Mouse (Mus musculus) spleen, adult 2 months (tissue): ENCODE data around the gene Slco1a6.

Experiments
- CTCF ChIP-seq: fragments of 200-500 bp; IDR thresholded peaks from 2 replicates; pipeline ENCODE4 v1.5.1; 2011; ENCODE audit warnings: mild to moderate bottlenecking, inconsistent platforms; ENCODE audit not compliant: insufficient read depth, insufficient read length, insufficient replicate concordance; ENCODE audit errors: extremely low read depth
- POLR2A ChIP-seq: fragments of 200-500 bp; IDR thresholded peaks from 2 replicates; pipeline ENCODE4 v1.6.1; 2011; ENCODE audit warnings: low read depth, low read length, inconsistent platforms

- no peak for TF ChIP-seq CTCF
- no peak for TF ChIP-seq POLR2A
Measured at GRCm38 (mm10) chr6:142111667-142112305, 96.5 kb downstream of the Slco1a6 start.
